Mouse (Mus musculus) erythroid progenitor cell, adult 5-6 weeks (primary cell): ENCODE results near the gene Stub1. TPM values are rescaled to one million over a fixed set of nuclear protein-coding genes. Genes with fewer than 3 reads are reported as not detected.

Experiments
- ATAC-seq: replicated peaks from 2 replicates; pipeline ENCODE4 v1.8.0; 2016; ENCODE audit warnings: moderate number of reproducible peaks, mild to moderate bottlenecking, moderate TSS enrichment, inconsistent platforms; ENCODE audit not compliant: poor library complexity, low FRiP score, severe bottlenecking
- total RNA-seq, 2 experiments: library from RNA; stranded (forward) in 1 of 2; stranded (reverse) in 1 of 2; fragments of 150-400 nt in 1 of 2; fragments of 186-747, 209-891 nt in 1 of 2; gene quantifications; 2 replicates each; pipeline versions ENCODE4 v1.2.3 to v1.2.4; 2015 to 2017; ENCODE audit warnings: low replicate concordance in 2 of 2

Gene Stub1
- total RNA-seq, 2 experiments from 2014 or later: 47.1 to 86.4 TPM

DNA sequence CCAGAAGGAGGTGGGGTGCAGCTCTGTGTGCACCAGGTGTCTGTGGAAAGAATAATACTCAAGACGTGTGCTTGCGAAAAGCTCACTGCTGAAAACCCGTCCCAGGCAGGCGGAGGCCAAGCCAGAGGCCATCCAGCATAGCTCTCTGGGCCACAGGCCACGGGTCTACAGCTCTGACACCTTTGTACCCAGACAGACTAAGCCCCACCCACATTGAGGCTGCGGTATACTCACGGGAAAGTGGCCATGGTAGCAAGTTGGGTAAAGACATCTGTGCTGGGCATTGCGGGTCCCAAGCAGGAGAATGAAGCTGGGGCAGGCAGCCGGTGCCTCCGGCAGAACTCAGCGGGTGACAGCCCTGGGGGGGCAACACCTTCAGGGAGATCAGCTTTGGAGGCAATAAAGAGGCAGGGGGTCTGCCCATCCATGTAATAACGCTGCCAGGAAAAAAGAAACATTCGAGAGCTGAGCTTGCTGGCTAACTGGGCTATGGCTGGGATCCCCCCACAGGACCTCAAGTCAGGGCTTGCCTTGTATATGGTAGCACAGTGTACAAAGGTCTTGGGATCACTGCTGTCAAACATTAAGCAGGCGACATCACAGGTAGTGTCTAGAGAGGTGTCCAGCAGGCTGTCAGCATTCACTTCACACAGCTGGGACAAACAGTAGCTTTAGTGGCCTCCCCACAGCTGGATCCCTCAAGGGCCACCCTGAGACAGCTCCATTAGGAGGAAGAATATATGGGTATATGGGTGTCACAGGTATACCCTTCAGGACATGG lies 6.4 kb upstream of the Stub1 start:
- no peak for ATAC-seq

DNA sequence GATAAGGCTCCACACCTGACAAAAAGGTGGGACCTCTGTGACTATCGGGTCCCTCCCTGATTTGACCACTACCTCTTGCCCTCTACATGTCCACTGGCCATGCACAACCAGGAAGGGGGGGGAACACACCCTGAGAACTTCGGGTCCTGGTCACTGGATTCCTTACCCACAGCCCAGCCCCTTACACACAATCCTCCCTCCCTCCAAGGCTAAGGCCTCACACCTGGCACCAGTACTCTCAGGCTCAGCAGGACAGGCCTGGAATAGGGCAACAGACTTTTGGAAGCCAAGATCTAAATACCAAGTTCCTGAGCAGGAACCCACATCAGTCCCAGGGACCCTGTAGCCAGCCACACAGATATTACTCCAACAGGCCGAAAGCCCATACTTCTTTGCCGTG lies 5.7 kb upstream of the Stub1 start:
- ATAC-seq: no peak

DNA sequence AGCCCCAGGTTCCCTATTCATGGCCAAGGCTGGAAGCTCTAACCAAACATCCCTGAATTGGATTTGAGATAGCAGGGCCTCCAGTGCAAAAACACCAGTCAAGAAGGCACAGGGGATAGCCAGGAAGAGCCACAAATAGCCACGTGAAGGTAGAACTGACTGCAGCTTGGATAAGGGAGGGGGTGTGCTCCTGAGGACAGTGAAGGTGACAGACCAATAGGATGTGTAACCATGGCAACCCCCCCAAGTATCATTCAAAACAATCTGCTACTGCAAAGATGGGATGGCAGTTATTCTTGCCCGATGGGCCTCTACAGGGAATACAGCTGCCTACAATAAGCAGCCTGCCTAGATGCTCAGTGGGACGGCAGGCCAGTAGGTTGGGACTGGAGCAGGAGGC lies 4.3 kb upstream of the Stub1 start:
- no peak for ATAC-seq

DNA sequence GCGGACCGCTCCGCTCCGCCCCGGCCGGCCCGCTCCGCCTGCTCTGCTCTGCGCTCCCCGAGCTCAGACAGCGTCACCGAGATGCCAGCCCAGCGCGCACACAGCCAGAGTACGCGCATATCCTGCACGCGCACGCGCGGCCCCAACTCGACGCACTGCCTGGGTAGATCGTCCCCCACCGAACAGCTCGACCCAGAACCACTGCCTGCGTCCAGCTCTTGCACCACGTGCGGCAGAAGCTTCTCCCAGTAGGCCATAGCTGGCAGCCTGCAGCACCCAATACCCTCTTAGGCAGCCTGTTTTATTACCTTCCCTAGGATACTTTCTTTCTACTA lies 3.8 kb upstream of the Stub1 start, which contains the start of gene Rhbdl1:
Rhbdl1 (minus strand) TSS at position 220 of the 335 bp plus-strand sequence.
- ATAC-seq: no peak

DNA sequence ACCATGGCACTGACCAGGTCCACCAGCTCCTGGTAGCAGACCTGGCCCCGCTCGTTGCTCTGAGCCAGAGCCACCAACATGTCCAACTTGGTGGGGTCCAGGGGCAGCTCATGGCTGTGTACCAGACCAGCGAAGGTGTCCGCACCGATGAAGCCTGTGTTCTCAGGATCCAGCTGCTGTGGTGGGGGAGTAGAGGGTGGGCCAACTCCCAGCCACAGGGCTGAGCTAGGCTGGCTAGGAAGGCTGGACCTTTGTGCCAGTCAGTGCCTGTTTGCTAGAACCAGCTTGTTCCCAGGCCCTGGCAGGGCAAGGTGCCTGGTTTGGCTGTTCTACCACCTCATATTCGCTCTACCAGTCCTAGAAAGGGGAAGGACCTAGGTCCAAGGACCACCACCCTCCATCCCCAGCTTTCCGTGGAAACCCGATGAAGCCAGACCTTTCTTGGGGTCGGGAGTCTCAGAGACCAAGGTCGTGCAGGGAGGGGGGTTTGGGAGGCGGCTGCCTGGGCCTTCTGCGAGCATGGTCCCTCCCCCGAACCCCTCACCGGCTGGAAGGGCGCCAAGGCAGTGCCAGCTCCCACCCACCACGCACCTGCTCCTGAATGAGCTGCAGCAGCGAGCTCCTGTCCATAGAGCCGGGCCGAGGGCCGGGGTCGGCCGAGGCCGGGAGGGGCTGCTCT lies 3.3 kb upstream of the Stub1 start:
- ATAC-seq: no peak

DNA sequence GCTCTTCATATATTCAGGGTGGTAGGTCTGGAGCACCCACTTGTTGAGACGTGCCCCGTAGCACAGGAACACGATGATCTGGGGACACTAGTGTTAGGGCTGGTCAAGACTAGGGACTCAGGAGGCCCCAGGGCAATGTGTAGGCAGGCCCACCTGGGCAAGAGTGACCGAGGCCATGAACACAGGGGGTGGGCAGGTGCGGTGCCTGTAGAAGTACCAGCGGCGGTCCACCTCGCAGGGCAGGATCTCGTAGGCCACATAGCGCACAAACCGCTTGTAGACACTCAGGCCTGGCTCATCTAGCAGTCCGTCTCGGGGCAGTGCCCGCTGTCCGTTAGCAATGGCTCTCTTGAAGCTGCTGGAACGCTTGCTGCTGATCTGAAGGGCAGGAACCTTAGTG lies 2.6 kb upstream of the Stub1 start:
- ATAC-seq: no peak

DNA sequence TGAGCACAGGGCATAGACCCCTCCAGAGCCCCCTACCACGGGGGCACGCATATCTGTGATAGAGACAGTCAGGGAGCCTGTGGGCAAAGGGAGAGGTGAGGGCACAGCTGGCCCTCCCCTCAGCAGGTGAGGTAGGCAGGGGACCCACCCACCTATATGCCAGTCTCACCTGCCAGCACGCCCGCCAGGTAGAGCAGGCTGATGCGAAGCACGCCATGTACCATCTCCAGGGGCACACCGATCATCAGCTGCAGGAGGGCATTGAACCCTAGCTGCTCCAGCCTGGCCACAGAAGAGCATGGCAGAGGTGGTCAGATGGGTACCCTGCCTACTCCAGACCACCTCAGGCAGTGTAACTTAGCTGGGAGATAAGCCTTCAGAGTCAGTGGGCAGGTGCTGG lies 2.1 kb upstream of the Stub1 start:
- ATAC-seq: no peak

DNA sequence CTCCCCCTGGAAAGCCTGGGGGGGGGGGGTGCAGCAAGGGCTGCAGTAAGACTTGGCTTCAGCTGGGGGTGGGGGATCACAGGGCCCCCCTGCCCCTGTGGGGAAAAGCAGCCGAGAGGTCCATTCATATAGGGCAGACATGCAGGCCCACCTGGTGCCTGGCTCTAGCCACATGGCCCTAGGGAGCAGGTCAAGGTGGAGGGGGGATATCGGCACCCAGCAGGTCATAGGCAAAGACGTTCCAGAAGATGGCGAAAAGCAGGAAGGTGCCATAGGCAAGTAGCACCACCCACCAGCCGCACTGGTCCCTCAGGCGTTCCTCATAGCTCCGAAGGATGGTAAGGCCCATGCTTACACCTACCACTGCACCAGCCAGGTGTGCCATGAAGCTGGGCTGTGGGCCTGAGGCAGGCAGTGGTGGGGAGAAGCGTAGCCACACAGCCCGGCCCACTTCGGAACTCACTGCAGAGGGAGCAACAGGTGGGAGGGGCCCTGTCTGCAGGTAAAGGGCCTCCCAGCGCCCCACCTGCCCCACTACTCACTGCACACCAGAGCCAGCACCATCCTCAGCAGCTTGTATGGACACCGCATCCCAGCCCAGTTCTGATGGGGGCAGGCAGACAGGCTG lies 1.5 kb upstream of the Stub1 start:
- ATAC-seq: no peak

DNA sequence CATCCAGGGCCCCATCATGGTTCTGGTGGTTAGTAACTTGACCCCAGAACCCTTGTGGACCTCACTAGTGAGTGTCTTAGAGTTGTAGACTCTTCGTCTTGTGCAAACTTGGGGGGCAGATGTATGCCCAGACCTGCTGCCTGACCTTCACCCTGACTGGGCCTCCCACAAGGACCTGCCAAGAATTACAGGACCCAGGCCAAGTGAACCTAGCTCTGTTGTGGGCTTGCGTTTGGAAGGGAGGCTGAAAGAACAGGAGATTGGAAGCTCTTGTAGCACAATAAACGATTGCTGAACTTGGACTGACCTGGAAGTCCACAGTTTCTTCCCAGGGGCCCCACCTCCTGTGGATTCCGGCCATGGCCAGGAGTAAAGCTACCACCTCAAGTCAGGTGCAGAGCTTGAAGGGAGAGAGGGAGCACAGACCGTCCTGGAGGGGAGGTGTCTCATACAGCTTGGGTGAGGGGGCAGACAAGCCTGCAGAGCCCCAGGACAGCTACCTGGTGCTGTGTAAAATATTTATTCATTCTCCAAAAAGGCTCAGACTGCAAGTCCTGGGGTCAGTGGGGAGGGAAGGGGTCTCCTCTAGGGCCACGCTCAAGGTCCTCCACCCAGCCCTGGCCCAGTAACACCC lies 874 bp upstream of the Stub1 start:
- ATAC-seq: no peak

DNA sequence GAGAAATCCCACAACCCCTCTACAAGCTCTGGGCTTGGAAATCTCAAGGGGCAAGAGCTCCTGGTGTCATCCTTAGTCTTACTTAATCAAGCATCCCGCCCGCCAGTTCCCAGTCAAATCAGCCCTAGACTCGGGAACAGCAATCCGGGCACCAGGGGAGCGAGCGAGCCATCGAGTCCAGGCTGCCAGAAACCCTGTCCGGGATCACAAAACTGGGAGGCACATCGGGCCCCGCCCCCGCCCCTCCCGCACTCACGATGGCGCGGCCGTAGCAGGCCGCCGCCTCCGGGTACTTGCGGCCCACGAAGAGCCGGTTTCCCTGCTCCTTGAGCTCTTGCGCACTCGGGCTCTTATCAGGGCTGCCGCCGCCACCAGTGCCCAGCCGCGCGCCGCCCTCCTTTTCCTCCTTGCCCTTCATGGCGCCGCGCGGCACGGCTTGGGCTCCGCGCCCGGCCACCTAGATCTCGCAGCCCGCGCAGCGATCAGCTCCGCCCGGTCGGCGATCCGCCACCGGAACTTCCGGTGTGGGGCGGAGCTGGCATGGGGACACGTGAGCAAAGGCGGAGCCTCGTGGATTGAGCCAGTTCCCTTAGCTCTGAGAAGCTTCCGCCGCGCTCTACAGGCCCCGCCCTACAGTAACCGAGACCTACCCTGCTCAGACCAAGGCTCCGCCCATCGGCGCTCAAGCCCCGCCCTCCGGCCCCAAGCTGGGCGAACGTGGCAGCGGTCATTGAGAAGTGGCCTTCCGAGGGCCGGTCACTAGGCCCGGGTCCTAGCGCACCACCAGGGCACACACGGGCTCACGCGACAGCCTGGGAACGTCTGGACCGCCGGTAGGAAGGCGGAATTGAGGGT lies 541 bp downstream of the Stub1 start:
- peak; percentile 80 for ATAC-seq

DNA sequence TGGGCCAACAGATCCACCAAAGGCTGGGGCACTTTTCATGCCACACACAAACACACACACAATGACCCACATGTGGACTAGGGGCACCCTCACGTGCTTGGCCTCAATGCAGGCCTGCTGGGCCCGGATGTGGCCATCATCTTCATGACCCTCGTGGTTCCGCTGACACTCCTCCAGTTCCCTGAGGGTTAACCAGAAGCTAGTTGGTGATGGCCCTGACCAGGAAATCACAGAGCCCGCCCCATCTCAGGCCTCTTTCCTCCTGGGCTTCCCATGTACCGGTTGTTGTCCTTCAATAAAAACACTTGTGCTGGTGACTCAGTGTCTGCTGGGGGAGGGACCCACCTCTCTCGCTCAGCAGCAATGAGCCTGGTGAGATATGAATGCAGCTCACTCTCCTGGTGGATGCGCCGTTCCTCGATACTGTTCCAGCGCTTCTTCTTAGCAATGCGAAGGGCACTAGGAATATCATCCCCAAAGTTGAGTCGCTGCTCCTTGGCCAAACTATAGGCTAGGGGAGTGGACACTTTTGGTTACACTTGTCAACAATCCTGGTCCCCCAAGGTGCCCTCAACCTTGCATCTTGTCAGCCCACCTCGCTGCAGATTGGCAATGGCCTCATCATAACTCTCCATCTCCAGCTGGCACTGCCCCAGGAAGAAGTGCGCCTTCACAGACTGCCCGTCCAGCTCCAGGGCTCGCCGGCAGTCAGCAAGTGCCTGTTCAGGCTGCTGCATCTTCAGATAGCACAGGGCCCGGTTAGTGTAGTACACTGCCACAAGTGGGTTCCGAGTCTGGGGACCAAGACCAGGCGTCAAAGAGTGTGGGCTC lies 1.5 kb downstream of the Stub1 start:
- no peak for ATAC-seq

DNA sequence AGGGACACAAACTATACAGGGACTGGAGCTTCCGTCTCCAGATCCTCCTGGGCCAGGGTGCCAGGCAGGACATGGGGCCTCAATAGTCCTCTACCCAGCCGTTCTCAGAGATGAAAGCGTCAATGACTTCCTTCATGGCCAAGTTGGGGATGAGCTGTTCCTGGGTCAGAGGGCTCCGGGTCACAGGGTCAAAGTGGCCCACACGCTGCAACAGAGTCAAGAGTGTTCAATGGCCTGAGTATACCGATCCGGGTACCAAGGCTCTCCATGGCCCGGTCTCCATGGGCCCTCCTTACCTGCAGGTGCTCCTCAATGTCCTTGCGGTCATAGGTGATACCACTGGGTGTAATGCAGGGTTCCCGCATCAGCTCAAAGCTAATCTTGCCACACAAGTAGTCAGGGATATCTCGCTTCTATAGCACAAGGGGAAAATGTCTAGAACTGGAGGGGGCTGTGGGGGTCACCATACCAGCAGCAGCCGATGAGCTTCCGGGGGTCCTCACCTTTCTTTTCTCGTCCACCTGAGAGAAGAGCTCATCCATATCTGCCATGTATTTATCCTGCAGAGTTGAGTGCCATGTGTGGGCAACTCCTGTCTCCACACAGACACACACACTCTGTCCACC lies 2.3 kb downstream of the Stub1 start:
- no peak for ATAC-seq

DNA sequence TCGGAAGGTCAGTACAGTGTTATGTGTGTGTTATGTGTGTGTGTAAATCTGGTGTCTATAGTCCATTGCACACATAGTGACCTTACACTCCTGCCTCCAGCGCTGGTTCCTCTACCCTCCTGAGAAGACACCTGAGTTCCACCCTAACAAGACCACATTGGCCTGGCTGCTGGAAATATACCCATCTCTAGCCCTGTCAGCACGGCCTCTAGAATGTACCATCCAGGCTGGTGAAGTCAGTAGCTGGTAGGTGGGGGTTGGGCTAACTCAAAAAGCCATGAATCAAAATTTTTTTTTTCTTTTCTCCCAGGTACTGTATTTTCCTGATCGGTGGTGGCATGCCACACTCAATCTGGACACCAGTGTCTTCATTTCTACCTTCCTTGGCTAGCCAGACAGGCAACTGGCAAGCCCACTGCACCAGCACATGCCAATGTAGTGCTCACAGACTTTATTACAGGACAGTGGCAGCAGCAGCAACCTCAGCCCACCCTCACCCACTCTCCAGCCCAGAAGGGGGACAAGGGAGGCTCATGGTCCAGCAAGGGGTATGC lies 2.9 kb downstream of the Stub1 start:
- ATAC-seq: no peak

DNA sequence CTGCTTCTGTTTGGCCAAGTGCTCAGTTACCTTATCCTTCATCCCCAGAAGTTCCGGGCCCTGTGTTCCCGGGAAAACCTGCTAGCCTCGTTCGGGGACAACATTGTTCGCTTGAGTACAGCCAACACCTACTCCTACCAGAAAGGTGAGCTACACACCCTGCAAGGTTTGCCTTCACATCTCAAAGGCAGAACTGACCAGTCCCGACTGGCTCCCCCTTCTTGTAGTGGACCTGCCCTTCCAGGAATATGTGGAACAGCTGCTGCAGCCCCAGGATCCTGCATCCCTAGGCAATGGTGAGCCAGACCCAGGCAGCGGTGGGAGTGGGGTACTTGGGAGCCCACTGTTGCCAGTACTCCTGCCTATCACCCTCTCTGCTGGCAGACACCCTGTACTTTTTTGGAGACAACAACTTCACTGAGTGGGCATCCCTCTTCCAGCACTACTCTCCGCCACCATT lies 3.6 kb downstream of the Stub1 start:
- ATAC-seq: no peak

DNA sequence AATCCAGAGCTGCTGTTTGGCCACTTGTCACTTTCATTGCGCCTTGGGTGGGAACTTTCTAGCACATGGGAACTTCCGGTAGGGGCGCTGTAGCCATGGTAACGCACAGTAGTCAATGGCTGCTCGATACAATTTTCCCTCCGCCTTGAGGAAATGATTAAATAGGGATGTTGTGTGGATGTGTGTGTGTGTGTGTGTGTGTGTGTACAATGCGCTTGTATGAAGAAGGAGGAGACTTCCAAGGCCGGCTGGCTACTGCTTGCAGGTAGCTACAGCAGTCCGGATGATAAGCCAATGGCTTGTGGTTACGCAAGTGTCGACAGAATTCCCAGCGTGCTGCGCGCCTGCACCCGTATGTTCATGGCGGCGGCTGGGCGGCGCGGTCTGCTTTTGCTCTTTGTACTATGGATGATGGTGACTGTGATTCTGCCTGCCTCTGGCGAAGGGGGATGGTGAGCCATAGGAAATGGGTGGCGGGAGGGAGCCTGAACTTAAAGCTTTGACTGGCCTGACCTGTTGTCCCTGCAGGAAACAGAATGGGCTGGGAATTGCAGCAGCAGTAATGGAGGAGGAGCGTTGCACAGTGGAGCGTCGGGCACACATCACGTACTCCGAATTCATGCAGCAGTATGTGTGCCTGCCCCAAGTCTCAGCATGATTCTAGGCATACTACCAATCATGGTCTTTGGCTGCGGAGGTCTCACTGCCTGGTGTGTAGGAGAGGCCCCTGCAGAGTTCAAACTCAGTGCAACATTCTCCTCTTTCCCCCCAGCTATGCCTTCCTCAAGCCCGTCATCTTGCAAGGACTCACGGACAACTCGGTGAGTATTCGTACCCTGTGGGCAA lies 4.3 kb downstream of the Stub1 start, which contains the start of gene Jmjd8:
Jmjd8 (plus strand) TSS at position 156 of the 846 bp plus-strand sequence.
- ATAC-seq: peak; percentile 62

DNA sequence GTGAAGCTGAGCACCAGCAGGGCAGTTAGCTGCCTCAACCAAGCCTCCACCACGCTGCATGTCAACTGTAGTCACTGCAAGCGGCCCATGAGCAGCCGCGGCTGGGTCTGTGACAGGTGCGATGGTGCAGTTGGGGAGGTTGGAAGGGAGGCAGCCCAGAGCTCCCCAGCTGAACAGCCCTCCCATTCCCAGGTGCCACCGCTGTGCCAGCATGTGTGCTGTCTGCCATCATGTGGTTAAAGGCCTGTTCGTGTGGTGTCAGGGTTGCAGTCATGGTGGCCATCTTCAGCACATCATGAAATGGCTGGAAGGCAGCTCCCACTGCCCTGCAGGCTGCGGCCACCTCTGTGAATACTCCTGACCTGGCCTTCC lies 5.0 kb downstream of the Stub1 start:
- no peak for ATAC-seq

DNA sequence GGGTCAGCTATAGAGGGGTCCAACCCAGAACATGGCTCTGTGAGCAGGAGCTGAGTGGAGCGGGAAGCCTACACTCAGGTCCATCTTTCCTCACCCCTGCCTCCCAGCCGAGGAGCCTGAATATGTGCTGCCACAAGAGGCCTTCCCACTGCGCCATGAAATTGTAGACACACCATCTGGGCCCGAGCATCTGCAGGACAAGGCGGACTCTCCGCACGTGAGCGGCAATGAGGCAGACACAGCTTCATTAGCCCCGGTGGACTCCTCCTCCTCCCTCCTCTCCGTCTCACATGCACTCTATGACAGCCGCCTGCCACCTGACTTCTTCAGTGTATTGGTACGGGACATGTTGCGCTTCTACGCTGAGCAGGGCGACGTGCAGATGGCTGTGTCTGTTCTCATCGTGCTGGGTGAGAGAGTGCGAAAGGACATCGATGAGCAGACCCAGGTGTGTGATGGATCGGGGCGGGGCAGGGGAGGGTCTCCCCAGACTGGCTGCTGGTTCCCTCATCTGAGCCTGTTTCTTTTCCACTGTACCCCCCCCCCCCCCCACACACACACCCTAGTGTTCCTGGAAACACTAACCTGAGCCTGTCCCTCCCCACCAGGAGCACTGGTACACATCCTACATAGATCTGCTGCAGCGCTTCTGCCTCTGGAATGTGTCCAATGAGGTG lies 5.5 kb downstream of the Stub1 start:
- ATAC-seq: no peak
